Mouse (Mus musculus): Measurements from ENCODE around the gene Abr. TPM values are rescaled to one million over a fixed set of nuclear protein-coding genes. Genes with fewer than 3 reads are reported as not detected.
A peak's percentile ranks its signal among the peaks of the same experiment; 100 is the strongest.

Gene Abr
- polyA plus RNA-seq, 1 experiment from 2014 or later: 41.4 TPM

DNA sequence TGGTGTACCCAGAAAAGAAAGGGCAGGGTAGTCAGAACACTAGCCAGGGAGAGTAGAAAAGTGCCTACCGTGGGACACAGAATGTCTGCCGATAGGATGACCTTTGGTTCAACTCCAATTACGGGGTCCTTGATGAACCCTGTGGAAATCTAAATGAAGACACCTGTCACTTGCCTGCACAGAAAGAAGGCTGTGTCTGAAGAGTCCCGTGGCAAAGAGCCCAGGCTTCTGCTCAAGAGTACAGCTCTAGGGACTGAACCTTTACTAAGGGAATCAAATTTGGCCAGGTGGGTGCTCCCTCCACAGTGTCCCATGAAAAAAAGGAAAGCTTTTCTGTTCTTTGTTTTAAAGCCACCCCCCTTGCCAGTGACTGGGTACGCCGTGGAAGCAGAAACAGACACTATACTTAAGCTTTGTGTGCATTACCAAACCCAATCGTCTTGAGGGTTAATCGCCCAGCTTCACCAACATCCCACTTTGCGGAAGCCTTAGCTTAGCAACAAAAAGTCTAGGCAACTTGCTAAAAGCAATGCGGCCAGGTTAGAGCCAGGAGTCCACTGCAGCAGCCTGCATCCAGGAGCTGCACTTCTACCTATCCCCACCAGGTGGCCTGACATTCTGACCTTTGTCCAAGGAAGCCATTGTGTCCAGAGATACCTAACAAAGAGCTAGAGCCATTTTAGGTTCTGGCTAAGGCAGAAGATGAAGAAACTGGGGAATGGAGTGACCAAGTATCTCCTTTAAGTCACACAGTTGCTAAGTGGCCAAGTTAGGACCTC, 85.3 kb downstream of the Abr start:
- 82% methylated on average over 10 of the region's 10 CpGs for WGBS
- Histone ChIP-seq H3K36me3 (ENCODE audit: control insufficient read depth, insufficient read depth, low read length) (no peaks in the 10 kb centered on the region), H3K27ac (ENCODE audit: low read depth, low read length) (no peak overlapping the region), H3K9ac (ENCODE audit: low read length) (no peak overlapping the region), H3K4me2 (no peak overlapping the region), H3K4me3 (ENCODE audit: low read depth, low read length) (no peak overlapping the region), H3K4me1 (ENCODE audit: control insufficient read depth, insufficient read depth, low read length) (no peaks in the 10 kb centered on the region), H3K9me3 (ENCODE audit: control insufficient read depth, low read length) (no peaks in the 10 kb centered on the region), H3K27me3 (ENCODE audit: control insufficient read depth, insufficient read depth, low read length) (no peaks in the 10 kb centered on the region)
- DNase-seq (ENCODE audit: low spot score, missing footprints) (peak; percentile 86), ATAC-seq (ENCODE audit: low FRiP score) (no peak)

DNA sequence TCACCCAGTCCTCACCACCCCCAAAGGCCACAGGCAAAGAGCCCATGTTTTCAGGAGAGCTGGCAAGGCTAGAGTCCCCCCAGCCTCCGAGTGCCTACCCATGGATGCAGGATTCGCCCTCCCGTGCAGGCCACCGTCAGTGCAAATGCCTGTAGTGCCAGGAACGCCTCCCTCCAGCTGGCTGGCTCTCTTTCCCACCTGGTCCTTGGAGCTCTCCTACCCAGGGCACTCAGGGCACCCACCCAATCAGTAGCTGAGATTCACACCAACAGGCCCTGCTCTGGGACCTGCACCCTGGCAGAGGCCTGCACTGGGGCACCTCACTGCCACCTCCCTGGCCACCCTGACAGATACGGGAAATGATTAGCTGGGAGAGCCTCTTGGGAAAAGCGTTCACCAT, 90.1 kb downstream of the Abr start:
- Histone ChIP-seq H3K36me3 (ENCODE audit: control insufficient read depth, insufficient read depth, low read length) (no peaks in the 10 kb centered on the region), H3K27me3 (ENCODE audit: control insufficient read depth, insufficient read depth, low read length) (no peaks in the 10 kb centered on the region), H3K4me2 (no peak overlapping the region), H3K4me1 (ENCODE audit: control insufficient read depth, insufficient read depth, low read length) (peaks cover 7% of the 10 kb centered on the region; the same call in 1 of the 2 replicates), H3K27ac (ENCODE audit: low read depth, low read length) (no peak overlapping the region), H3K9me3 (ENCODE audit: control insufficient read depth, low read length) (no peaks in the 10 kb centered on the region), H3K9ac (ENCODE audit: low read length) (no peak overlapping the region), H3K4me3 (ENCODE audit: low read depth, low read length) (no peak overlapping the region)
- WGBS: 91% methylated on average over 7 of the region's 7 CpGs
- no peak for DNase-seq (ENCODE audit: low spot score, missing footprints)
- no peak for ATAC-seq (ENCODE audit: low FRiP score)

DNA sequence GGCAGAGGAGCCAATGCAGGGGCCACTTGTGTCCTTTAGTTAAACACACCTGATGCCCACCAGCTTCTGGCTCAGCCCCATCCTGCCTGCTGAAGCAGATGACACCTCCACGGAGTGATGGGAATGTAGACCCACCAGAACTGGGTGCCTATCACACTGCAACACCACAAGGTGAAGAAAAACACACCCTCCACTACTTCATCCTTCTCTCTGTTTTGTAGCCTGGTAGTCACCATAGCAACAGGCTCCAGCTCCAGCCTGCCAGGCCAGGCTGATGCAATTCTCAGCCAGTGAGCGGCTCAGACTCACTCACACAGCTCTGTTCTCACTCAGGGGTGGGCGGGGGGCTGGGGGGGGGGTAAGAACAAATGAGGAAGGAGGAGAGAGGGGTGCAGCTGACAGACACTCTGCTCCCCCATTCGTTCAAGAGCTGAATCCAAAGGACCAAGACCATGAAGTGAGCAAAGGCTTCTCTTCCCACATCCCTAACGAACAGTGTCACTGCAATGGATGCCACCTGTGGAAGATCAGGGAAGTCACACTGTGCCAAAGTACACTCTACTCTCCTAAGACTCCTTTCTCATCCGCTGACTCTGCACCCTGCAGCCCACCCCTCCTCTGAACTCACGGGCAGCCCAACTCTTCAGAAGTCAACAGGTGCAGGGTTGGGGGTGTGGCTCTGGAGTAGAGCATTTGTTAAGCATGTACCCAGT, 91.0 kb downstream of the Abr start:
- peak; percentile 61; the same call in 1 of the 2 replicates for ATAC-seq (ENCODE audit: low FRiP score)
- no peaks in the 10 kb centered on the region for H3K9me3 ChIP-seq (ENCODE audit: control insufficient read depth, low read length)
- peaks cover 7% of the 10 kb centered on the region; the same call in 1 of the 2 replicates for H3K4me1 ChIP-seq (ENCODE audit: control insufficient read depth, insufficient read depth, low read length)
- 42% methylated on average over 7 of the region's 7 CpGs for WGBS
- DNase-seq (ENCODE audit: low spot score, missing footprints): no peak
- no peak overlapping the region for H3K27ac ChIP-seq (ENCODE audit: low read depth, low read length)
- no peak overlapping the region for H3K9ac ChIP-seq (ENCODE audit: low read length)
- H3K27me3 ChIP-seq (ENCODE audit: control insufficient read depth, insufficient read depth, low read length): no peaks in the 10 kb centered on the region
- H3K36me3 ChIP-seq (ENCODE audit: control insufficient read depth, insufficient read depth, low read length): no peaks in the 10 kb centered on the region
- no peak overlapping the region for H3K4me3 ChIP-seq (ENCODE audit: low read depth, low read length)
- no peak overlapping the region for H3K4me2 ChIP-seq

DNA sequence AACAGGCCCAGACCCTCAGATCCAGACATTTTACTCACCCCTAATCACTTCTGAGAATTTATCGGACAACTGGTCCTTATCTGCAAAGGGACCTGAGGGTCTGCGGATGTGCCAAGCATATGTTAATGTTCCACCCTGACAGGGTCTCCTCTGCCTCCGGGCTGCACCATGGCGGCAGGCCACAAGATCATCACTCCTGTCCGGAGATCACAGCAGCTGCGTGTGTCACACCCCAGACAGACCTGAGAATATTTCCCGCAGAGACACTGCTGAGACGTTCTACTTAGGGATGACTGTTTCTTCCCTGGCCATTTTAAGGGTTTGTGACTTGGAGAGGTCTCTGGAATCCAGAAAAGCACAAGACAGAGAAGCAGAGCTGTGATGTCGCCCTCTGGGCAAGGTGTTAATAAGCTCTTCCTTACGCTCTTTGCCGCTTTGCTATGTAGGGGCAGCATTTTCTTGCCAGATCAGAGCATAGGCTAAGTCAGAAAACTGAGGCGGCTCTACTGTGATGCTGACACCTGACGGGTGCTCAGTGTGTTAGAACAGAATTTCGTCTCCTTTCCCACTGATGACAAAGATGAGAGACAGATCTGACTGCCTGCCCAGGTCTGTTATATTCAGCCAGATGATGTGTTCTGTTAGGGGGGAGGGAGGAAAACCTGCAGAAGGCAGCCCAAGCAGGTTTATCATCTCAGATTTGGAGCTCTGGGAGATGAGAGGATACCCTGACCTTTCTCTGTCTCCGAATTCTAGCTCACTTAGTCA, 91.8 kb downstream of the Abr start:
- ATAC-seq (ENCODE audit: low FRiP score): no peak
- WGBS: 82% methylated on average over 15 of the region's 15 CpGs
- Histone ChIP-seq H3K36me3 (ENCODE audit: control insufficient read depth, insufficient read depth, low read length) (no peaks in the 10 kb centered on the region), H3K4me2 (no peak overlapping the region), H3K27ac (ENCODE audit: low read depth, low read length) (no peak overlapping the region), H3K4me1 (ENCODE audit: control insufficient read depth, insufficient read depth, low read length) (peaks cover 7% of the 10 kb centered on the region; the same call in 1 of the 2 replicates), H3K4me3 (ENCODE audit: low read depth, low read length) (no peak overlapping the region), H3K9ac (ENCODE audit: low read length) (no peak overlapping the region), H3K9me3 (ENCODE audit: control insufficient read depth, low read length) (no peaks in the 10 kb centered on the region), H3K27me3 (ENCODE audit: control insufficient read depth, insufficient read depth, low read length) (no peaks in the 10 kb centered on the region)
- no peak for DNase-seq (ENCODE audit: low spot score, missing footprints)

DNA sequence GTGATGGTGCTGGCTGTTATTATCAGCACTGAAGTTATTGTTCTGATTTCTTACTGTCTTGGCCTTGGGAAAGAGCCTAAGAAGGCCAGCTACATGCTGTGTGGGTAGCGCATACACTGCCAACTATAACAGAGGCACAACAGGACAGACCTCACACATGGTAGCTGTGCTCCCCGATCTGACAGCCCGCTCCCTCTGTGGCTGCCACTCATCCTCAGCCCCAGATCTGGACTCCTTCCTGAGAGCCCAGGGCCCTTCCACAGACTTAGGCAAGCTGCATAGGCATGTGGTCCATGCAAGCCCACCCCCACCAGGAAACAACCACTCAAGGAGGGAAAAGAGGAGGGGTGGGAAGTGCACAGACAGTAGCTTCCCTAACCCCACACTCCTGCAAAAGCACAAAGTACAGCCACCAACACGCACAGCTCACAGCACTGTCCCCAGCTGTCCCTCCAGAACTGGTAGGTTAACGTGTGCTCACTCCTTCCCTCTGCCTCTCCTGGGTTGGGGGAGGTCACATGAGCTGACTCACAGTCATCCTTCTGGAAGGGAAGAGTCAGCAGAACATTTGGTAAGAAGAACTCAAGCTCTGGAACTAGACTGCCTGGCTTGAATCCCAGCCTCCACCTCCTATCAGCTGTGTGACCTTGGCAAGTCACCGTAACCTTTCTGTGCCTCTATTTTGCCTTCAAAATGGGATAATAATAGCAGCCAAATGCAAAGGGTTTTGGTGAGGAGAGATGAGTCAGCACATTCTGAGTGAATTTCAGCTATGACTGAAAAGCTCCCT, 92.6 kb downstream of the Abr start:
- Histone ChIP-seq H3K27ac (ENCODE audit: low read depth, low read length) (no peak overlapping the region), H3K36me3 (ENCODE audit: control insufficient read depth, insufficient read depth, low read length) (no peaks in the 10 kb centered on the region), H3K9ac (ENCODE audit: low read length) (no peak overlapping the region), H3K4me3 (ENCODE audit: low read depth, low read length) (no peak overlapping the region), H3K4me1 (ENCODE audit: control insufficient read depth, insufficient read depth, low read length) (peaks cover 7% of the 10 kb centered on the region; the same call in 1 of the 2 replicates), H3K9me3 (ENCODE audit: control insufficient read depth, low read length) (no peaks in the 10 kb centered on the region), H3K4me2 (no peak overlapping the region), H3K27me3 (ENCODE audit: control insufficient read depth, insufficient read depth, low read length) (no peaks in the 10 kb centered on the region)
- 76% methylated on average over 6 of the region's 6 CpGs for WGBS
- no peak for ATAC-seq (ENCODE audit: low FRiP score)
- no peak for DNase-seq (ENCODE audit: low spot score, missing footprints)

DNA sequence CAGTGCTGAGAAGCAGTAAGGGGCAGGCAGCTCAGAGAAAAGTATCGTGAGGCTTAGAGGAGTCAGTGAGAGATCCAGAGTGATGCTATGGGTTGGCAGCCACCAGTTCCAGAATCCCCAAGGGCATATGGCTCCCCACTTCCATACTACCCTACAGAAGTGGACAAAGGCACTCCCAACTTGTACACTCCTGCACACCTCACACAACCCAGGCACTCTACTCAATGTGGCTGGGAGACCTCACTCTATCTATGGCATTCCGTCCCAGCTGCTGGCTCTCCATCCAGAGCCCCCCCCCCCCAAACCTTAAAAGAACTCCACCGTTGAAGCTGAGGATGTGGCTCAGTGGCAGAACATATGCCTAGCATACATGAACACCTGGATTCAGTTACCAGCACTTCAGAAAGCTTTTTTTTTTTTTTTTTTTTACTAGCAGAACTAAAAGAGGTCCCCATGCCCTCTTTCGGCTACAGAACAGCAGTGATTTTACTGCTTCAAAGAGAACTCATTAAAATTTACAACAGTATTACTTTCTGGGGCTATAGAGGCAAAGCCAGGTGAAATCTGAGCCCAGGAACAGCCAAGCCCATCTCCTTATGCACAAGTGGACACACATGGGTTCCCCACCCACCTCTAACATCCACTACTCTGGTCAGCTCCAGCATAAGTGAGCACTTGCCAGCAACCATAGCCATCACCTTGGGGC, 96.3 kb downstream of the Abr start:
- WGBS: 92% methylated on average over 4 of the region's 4 CpGs
- no peak overlapping the region for H3K9ac ChIP-seq (ENCODE audit: low read length)
- no peaks in the 10 kb centered on the region for H3K36me3 ChIP-seq (ENCODE audit: control insufficient read depth, insufficient read depth, low read length)
- H3K4me1 ChIP-seq (ENCODE audit: control insufficient read depth, insufficient read depth, low read length): peaks cover 16% of the 10 kb centered on the region
- no peaks in the 10 kb centered on the region for H3K9me3 ChIP-seq (ENCODE audit: control insufficient read depth, low read length)
- H3K27me3 ChIP-seq (ENCODE audit: control insufficient read depth, insufficient read depth, low read length): no peaks in the 10 kb centered on the region
- H3K4me2 ChIP-seq: no peak overlapping the region
- ATAC-seq (ENCODE audit: low FRiP score) (no peak), DNase-seq (ENCODE audit: low spot score, missing footprints) (no peak)
- no peak overlapping the region for H3K4me3 ChIP-seq (ENCODE audit: low read depth, low read length)
- H3K27ac ChIP-seq (ENCODE audit: low read depth, low read length): no peak overlapping the region

DNA sequence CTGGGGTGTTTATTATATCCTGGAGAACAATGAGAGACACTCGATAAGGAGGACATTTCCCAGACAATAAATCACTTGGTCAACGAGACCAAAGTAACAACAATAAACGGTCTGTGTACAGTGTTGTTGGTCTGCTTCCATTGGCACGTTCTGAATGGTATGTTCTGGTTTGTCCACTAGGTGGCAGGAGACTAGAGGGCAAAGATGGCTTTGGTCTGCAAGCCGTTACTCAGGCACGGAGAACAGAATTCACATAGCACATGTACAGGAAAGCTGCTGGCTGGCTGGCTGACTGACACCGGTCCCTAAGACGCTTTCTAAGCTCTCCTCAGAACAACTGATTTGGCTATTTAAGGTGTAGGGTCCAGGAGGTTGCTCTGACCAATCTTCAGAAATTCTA, 97.2 kb downstream of the Abr start:
- H3K4me2 ChIP-seq: no peak overlapping the region
- 30% methylated on average over 8 of the region's 8 CpGs for WGBS
- no peak overlapping the region for H3K9ac ChIP-seq (ENCODE audit: low read length)
- no peaks in the 10 kb centered on the region for H3K27me3 ChIP-seq (ENCODE audit: control insufficient read depth, insufficient read depth, low read length)
- ATAC-seq (ENCODE audit: low FRiP score) (no peak), DNase-seq (ENCODE audit: low spot score, missing footprints) (peak; percentile 91)
- peaks cover 15% of the 10 kb centered on the region for H3K4me1 ChIP-seq (ENCODE audit: control insufficient read depth, insufficient read depth, low read length)
- no peaks in the 10 kb centered on the region for H3K36me3 ChIP-seq (ENCODE audit: control insufficient read depth, insufficient read depth, low read length)
- H3K4me3 ChIP-seq (ENCODE audit: low read depth, low read length): no peak overlapping the region
- no peak overlapping the region for H3K27ac ChIP-seq (ENCODE audit: low read depth, low read length)
- no peaks in the 10 kb centered on the region for H3K9me3 ChIP-seq (ENCODE audit: control insufficient read depth, low read length)

DNA sequence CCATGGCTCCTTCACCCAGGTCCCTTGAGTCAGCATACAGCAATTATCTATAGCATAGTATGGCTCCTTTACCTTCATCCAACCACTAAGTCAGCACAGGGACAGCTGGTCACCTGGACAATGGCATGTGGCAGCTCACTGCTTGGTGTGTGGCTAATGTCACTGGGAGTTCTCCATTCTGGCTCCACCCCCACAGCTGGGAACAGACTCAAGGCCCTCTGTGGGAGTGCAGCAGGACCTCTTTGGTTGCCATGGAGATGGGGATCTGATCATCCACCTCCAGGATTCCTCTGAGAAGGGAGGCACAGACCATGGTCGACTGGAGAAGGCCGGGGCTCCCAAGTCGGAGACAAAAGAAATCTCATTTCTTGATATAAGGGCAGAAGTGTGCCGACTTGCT, 98.8 kb downstream of the Abr start:
- peaks cover 15% of the 10 kb centered on the region for H3K4me1 ChIP-seq (ENCODE audit: control insufficient read depth, insufficient read depth, low read length)
- DNase-seq (ENCODE audit: low spot score, missing footprints): peak; percentile 92
- no peaks in the 10 kb centered on the region for H3K27me3 ChIP-seq (ENCODE audit: control insufficient read depth, insufficient read depth, low read length)
- no peaks in the 10 kb centered on the region for H3K36me3 ChIP-seq (ENCODE audit: control insufficient read depth, insufficient read depth, low read length)
- 3% methylated on average over 4 of the region's 4 CpGs for WGBS
- H3K4me2 ChIP-seq: 0 out of 2 replicates have a peak overlapping the region, but pooled peaks have one; percentile 9
- H3K4me3 ChIP-seq (ENCODE audit: low read depth, low read length): no peak overlapping the region
- ATAC-seq (ENCODE audit: low FRiP score): peak; percentile 81
- H3K9me3 ChIP-seq (ENCODE audit: control insufficient read depth, low read length): no peaks in the 10 kb centered on the region
- H3K9ac ChIP-seq (ENCODE audit: low read length): no peak overlapping the region
- peak overlapping the region; percentile 51 for H3K27ac ChIP-seq (ENCODE audit: low read depth, low read length)

All from midbrain, embryonic 11.5 days (tissue).